Mouse (Mus musculus): Measurements from ENCODE around the gene Vwa8.

GRCm38 (mm10) chr14:79089464-79089863, 240.6 kb downstream of the Vwa8 start:
- TF ChIP-seq EP300 (optimal IDR thresholded peaks at IDR 0.05) (no peak), CTCF (IDR thresholded peaks at IDR 0.05; ENCODE audit: low read depth) (no peak)

Data from stomach, postnatal 0 days (tissue).